Mouse (Mus musculus) R1 (cell line): ENCODE data around the gene Unc5cl.

Experiments used
- DNase-seq: peaks from one replicate; pipeline ENCODE4 v3.0.0-alpha.2; 2018; ENCODE audit warnings: low read depth, low spot score

The Unc5cl gene

DNA sequence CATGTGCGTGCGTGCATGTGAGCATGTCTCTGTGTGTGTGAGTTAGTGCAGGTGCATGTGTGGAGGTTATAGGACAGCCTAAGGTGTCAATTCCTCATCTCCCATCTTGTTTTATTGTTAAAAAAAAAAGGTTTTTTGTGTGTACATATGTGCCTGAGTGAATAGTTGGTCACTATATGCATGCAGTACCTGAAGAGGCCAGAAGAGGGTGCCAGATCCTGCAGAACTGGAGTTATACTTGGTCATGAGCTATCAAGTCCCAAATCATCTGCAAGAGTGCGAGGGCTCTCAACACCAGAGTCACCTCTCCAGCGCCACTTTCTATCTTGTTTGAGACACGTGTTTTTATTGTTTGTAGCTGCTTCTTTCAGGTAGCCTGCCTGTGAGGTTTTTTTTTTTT lies 83.6 kb downstream of the Unc5cl start:
- DNase-seq: peak; percentile 78

DNA sequence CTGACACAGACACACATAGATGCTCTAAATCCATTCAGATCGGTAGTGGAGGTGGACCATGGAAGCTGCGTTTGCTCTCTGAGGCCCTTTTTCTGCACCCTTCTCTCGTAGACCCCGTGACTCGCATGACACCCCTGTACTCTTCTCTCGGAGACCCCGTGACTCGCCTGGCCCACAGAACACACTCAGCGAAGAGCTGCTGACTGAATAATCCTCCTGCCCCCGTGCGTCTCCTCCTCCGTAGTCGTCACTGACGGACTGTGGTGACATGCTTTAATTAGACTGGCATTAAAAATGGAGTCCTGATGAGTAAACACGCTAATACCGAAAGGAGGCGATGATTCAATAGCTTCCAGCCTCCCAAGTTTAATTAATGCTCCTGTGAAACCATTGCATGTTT lies 84.6 kb downstream of the Unc5cl start:
- no peak for DNase-seq

DNA sequence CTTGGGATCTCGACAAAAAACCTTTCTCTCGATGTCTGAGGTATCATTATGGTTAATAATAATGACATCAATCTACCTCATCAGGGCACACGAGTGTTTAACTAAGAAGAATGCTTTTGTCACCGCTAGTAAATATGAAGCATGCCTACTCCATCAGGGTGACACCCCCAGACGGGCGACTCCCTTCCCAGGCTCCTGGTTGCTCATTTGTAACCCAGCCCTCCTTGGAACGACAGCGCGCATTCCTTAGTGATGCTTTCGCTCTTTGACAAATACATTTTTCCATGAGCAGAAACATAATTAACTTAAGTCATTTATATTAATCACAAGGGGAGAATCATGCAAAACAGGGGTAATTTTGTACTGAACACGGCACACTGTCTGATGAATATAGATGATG lies 88.0 kb downstream of the Unc5cl start:
- no peak for DNase-seq

DNA sequence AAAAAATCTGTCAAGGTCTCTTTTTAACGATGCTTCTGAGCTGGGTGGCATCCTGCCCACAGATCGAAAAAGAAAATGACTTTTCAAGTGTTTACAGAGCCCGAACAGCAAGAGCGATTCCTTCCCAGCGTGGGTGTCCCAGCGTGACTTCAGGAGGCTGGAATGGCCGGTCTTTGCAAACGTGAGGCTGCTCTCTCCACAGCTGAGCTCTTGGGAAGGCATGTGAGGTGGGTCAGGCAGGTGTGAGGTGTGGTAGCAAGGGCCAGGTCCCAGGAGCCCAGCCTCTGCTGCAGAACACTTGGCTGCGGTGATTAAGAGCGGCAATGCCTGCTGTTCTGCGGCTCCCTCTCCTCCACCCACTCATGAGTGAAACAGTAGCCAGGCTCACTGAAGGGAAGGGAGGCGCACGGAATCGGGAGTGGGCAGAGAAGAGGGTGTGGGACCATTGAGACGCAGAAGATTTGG lies 88.6 kb downstream of the Unc5cl start:
- DNase-seq: peak; percentile 14

DNA sequence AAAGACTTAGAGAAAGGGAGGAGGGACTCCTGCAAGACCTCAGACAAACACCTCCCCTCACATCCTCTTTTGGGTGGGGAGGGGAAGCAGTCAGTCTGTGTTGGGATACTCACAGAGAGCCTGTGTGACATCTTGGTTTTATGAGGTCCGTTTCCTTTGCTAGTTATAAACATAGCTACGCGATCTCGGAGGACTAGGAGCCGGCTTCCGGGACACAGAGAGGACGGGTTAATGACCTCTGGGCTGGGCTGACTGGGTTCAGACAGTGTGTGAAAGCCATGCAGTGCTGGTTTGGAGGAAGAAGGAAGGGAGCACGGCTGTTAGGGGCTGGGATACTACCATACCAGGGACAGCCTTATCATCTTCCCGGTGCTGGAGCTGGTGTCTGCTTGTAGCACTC lies 90.0 kb downstream of the Unc5cl start:
- no peak for DNase-seq

DNA sequence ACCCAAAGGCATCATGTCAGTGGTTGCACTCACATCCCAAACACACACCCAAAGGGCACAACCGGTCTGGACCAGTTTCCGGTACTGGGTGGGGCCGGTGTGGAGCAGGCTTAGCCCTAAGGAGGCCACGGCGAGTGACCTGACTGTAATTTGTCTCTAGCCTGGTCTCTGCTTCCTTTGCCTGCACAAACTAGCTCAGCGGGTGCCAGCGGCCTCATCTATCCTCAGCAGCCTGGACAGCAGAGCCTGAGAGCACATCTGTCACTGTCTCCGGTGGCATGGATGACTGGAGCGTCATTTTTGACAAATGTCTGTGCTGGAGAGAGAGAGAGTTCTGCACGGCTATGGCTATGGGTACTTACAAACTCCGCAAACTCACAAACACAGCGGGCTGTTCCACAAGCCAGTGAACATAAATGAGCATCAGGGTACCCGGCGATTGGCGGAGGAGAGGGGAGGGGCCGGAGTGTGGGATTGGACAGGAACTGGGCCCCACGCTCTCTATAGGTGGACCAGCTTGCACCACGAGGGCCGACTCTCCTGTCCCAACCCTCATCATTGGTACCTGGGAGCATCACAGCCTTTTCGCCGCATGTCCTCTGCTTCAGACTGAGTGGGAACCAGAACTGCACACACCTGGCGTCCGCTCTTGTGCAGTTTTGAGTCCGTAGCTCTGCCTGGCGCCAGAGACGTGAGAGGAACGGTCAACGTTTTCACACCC lies 90.7 kb downstream of the Unc5cl start:
- DNase-seq: peak; percentile 53

DNA sequence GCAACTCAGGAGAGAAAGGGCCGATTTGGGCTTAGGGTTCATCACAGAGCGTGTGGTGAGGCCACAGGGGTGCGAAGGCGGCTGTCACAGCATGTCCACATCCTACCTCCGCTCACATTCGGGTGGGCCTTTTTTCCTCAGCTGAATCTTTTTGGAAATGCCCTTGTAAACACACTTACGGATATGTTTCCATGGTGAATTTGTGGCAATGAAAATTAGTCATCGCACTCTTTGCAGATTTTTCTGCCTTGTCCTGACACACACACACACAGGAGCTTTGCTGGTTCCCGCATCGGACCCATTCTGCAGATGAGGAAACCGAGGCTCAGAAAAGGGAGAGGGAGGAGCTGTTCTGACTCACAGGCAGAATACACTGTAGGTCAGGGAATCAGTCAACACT lies 91.3 kb downstream of the Unc5cl start:
- no peak for DNase-seq

DNA sequence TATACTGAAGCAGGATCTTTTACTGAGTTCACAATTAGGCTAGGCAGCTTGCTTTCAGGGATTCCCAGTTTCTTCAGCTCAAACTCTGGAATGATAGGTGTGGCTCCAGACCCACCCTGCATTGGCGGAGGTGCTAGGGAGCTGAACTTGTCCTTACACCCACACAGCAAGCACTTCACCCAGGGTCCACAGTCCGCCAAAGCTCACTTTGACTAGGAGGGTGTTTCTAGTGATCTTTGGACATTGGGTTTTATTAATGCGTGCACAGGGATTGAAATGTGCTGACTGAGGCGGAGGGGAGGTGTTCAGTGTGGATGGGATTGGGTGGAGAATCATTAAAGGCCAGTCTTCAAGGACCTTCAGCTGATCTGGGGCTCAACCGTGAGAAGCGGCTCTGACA lies 93.0 kb downstream of the Unc5cl start:
- DNase-seq: peak; percentile 18

DNA sequence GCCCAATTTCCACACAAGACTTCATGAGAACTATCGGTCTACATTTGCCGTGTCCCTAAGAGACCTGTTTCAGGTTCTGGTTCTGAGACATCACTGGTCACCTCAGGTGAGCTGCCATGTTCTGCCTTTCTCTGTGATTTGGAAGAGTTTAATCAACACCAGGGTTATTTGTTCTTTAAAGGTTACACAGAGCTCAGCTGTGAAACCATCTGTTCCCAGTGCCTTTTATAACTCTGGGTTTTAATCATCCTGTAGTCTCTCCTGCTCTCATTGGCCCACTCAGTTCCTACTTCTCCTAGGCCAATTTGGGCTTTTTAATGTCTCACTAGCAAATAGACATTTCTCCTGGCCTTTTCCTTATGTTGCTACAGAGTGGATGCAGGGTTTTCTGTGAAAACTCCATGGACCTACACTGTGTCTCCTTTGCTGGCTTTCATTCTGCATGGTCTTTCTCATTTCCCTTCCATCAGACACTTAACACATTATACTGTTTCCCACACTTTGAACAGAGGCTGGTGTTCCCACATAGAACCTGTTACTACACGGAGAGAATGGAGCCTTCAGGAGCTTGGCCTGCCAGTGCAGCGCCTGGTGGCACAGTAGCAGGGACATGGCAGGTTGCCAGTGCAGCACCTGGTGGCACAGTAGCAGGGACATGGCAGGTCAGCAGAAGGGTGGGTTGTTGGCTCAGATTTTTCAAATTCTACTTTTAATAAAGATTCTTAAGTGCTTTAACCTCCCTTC lies 97.3 kb downstream of the Unc5cl start:
- DNase-seq: no peak

DNA sequence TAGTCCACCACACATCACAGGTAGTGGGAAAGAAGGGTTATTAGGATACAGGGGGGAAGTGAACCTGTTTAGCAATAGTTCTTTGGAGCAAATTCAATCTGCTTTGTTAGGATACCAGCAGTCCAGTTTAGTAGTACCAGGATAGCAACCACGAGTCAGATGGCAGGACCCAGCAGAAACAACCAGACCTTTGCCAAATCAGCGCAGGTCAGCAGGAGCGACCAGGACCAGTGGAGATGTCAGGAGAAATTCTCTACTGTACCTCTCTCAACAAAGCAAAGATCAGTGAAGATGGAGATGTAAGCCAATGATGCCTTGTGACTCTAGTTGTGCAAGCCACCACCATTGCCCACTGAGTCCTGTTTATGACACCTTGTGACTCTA lies 97.8 kb downstream of the Unc5cl start:
- no peak for DNase-seq

DNA sequence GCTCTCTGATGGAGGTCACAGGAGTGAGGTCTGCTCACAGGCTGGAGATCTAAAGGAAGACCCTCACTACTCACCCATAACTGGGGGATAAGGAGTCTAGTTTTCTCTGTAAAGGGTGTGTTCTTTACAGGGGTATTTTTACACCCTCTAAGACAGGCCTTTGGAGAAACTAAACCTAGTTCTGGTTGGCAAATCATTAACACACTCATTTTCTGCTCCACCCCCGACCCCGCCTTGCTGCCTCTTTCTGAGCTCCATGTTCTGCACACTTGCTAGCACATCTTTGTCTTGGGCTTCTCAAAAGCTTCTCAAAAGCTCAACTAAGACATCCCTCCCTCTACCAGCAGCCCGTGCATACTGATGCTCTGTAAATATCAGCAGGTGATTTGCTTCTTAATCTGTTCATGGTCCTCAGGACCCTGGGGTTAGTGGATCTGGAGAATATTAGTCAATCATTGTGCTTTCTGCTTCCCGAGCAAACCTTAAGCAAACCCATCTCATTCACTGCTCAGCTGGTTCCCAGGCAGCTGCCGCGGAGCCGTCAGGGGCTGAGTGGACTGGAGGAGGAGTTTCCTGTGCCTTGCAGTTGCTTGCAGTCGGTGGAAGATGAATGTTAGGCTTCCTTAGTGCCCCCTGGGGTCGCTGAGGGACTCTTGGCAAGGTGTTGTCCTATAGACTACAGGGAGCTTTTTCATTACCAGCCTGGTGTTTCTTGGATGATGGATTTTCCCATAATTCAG lies 101.7 kb downstream of the Unc5cl start:
- DNase-seq: no peak

DNA sequence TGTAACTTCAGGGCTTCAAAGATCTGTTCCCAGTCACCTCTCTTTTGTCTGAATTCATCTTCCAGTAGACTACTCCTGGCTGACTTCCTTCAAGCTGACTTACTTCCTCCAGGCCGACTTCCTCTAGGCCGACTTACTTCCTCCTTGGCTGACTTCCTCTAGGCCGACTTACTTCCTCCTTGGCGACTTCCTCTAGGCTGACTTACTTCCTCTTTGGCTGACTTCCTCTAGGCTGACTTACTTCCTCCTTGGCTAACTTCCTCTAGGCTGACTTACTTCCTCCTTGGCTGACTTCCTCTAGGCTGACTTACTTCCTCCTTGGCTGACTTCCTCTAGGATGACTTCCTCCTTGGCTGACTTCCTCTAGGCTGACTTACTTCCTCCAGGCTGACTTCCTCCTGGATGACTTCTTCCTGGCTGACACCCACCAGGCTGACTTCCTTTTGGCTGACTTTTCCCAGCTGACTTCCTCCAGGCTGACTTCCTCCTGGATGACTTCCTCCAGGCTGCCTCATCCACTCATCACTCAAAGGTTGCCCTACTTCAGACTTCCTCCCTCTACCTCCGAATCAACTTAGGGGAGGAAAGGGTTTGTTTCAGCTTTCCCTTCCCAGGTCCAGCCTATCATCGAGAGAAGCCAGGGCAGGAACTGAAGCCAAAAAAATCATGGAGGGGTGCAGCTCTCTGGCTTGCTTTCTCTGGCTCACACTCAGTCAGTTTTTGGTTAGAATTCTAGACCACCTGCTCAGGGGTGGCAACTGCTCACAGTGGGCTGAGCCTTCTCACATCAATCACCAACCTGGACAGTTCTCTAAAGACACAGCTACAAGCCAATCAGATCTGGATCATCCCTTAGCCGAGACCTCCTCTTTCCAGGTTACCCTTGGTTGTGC lies 103.4 kb downstream of the Unc5cl start:
- DNase-seq: no peak

DNA sequence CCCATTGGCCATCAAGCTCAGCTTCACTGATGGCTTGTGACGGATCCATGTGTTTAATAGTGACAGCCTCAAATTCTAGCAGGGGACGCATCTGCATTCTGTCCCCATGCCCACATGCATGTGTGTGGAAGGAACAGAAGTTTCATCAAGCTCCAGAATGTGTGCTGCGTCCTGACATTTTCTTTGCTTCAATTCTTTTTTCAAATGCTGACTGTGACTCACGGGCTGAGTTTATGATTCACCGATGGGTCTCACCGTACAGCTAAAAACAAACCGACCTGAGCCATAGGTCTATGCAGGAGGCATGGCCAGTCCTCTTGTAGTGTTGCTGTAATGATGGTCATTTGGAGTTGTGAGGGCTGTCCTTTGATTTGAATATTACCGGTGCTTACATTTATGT lies 110.2 kb downstream of the Unc5cl start:
- no peak for DNase-seq

DNA sequence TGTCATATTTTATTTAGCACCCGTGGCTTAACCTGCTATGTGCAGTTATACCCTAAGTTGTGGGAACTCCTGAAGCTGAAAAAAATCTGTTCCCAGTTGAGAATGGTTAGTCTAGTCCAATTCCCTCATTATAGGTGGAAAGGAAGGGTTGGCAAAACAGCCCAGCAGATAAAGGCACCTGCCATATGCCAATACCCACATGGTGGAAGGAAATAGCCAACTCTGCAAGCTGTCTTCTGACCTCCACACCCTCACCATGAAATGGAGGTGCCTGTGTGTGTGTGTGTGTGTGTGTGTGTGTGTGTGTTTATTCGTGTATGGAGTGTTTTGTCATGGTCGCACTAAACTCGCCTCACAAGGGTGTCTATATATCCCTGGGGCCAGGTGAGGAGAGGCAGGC lies 115.0 kb downstream of the Unc5cl start:
- DNase-seq: no peak

DNA sequence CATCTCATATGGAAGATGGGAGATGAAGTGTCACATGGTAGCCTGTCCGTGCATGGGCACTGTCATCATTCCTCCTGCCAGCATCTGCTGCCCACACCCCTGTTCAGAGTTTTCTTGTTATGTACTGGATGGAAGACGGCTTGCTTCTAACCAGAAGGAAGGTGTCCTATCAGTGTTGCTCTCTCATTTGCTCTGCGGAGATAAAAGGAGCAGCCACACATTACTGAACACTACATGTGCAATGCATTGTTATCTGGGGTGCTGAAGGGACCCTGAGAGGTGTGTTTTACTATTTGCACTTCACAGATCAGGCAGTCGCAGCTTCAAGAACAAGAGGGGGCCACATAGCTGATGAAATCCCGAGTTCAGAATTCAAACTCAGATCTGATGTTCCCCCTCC lies 126.5 kb downstream of the Unc5cl start:
- DNase-seq: no peak

DNA sequence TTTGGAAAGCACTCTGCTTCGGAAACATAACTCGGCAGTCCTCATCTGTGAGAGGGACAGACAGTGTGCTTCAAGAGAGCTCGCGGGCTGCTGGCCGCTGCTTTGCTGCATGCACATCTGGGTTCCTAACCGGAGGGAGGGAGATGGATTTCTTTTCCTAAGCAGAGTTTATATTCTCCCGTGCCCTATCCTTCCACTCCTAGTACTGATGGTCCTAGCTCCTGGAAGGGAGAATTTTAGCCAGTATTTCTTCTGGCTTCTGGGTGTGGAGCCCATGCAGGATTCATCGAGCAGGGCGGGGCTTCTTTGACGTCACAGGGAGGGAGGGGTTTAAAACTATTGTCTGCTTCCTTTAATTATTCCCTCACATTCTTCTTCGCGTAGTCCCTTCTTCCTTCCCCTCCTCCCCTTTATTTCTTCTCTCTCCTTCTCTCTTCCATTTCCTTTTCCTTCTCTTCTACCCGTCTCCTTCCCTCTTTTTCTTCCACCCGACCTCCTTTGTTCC lies 127.8 kb downstream of the Unc5cl start:
- peak; percentile 25 for DNase-seq

DNA sequence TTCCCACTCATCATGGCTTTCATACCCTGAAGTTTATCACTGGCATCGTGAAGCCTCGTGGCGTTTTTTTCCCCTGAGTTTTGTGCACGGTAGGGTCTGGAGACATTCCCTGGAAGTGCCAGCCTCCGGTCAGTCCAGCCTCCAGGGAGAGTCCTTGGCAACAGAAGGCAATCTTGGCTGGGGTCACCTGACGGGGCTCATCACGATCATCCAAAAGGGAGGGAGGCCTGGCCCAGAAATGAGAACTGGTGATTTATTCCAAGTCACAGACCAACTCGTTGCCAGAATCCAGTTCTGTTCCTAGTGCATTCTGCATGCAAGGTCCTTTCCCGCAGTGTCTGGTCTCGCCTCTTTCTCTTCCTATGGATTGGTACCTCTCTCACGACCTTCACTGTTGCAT lies 128.7 kb downstream of the Unc5cl start:
- no peak for DNase-seq

DNA sequence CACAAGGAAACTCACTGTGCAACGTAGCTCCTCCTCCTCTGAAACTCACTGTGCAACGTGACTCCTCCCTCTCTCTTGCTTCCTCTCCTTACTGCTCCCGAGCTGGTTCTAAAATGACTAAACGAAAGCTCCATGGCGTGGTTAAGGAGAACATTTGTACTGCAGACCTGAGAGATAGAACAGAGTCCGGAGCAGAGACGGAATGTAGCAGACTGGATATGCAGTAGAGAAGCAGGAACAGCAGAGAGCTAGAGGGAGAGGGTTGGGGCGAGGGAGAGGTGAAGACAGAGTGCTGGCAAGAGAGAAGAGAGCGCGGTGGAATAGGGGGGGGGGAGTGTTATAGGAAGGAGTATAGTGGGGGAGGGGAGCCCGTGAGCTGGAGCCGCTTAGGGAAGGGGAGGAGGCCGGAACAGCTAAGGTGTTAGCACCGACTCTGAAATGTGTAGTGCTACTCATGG lies 131.2 kb downstream of the Unc5cl start:
- peak; percentile 68 for DNase-seq

DNA sequence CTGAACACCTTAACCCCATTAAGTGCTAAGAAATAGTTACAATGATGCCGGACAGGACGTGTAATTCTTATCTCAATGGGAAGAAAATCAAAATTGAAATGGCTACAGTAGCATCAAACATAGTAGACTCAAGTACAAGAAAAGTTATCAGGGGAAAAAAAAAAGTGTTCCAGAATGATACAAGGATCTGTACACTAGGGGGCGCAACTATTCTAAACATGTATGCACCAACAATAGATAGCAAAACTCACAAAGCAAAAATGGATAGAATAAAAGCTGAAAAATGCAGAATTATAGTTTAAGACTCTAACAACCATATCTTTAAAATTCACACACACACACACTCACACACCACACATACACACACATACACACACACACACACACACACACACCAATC lies 134.0 kb downstream of the Unc5cl start:
- peak; percentile 57 for DNase-seq
